Mouse (Mus musculus) neural tube, embryonic 11.5 days (tissue): ENCODE measurements around the gene Zfp964. TPM values are rescaled to one million over a fixed set of nuclear protein-coding genes. Genes with fewer than 3 reads are reported as not detected.
"Not testable (repeated sequence)": the region's sequence is repeated elsewhere in the genome, so short reads cannot be mapped to it uniquely, and the experiment has no call there.

Experiments used
- ATAC-seq: fragments of 200-750 bp; cut with Nextera tagmentation; 2 replicates; pipeline ENCODE4 v1.8.0; 2017; ENCODE audit warnings: moderate number of reproducible peaks, mild to moderate bottlenecking, moderate TSS enrichment, moderate library complexity; ENCODE audit not compliant: insufficient read depth, low FRiP score, low TSS enrichment
- DNase-seq: peaks from one replicate; pipeline ENCODE4 v3.0.0-alpha.2; 2015; ENCODE audit warnings: low spot score
- H3K27ac ChIP-seq: fragments of 300-500 bp; sonication (generic); 2 replicates; pipeline ENCODE4 v1.5.1; 2014; ENCODE audit warnings: low read depth, mild to moderate bottlenecking, low read length
- H3K27me3 ChIP-seq: fragments of 300-500 bp; sonication (generic); 2 replicates; pipeline ENCODE4 v1.6.1; 2014; ENCODE audit warnings: mild to moderate bottlenecking, low read length, mixed read lengths; ENCODE audit not compliant: control insufficient read depth, insufficient read depth
- H3K36me3 ChIP-seq: fragments of 300-500 bp; sonication (generic); 2 replicates; pipeline ENCODE4 v1.6.1; 2014; ENCODE audit warnings: mild to moderate bottlenecking, low read length, moderate library complexity, mixed read lengths; ENCODE audit not compliant: control insufficient read depth, insufficient read depth
- H3K4me1 ChIP-seq: fragments of 300-500 bp; sonication (generic); 2 replicates; pipeline ENCODE4 v1.6.1; 2014; ENCODE audit warnings: low read length, mixed read lengths; ENCODE audit not compliant: control insufficient read depth, insufficient read depth
- H3K4me2 ChIP-seq: fragments of 300-500 bp; sonication (generic); 2 replicates; pipeline ENCODE4 v1.6.1; 2014; ENCODE audit warnings: low read depth, mild to moderate bottlenecking, moderate library complexity
- H3K4me3 ChIP-seq: fragments of 300-500 bp; sonication (generic); 2 replicates; pipeline ENCODE4 v1.5.1; 2014; ENCODE audit warnings: low read depth, low read length
- H3K9ac ChIP-seq: fragments of 300-500 bp; sonication (generic); 2 replicates; pipeline ENCODE4 v1.6.1; 2014; ENCODE audit warnings: mild to moderate bottlenecking, low read length
- H3K9me3 ChIP-seq: fragments of 300-500 bp; sonication (generic); 2 replicates; pipeline ENCODE4 v1.6.1; 2016; ENCODE audit warnings: low read length; ENCODE audit not compliant: control insufficient read depth
- WGBS: fragments of 180-500 bp; shearing (Covaris S2); extraction: QIAGEN DNeasy Blood & Tissue Kit; methylation state at CpG from one replicate; pipeline ENCODE4 v1.1.7; 2014; 5-methylcytosine and 5-hydroxymethylcytosine counted together
- polyA plus RNA-seq: library from polyadenylated mRNA; unstranded; fragments of >200 nt; fragmentation: Nextera tagmentation; extraction: Ambion mirVana; gene quantifications from 2 replicates; pipeline ENCODE4 v1.2.1, GENCODE M21; 2014

Gene Zfp964
- 1.8 and 2.6 TPM in 2 replicates for polyA plus RNA-seq

DNA sequence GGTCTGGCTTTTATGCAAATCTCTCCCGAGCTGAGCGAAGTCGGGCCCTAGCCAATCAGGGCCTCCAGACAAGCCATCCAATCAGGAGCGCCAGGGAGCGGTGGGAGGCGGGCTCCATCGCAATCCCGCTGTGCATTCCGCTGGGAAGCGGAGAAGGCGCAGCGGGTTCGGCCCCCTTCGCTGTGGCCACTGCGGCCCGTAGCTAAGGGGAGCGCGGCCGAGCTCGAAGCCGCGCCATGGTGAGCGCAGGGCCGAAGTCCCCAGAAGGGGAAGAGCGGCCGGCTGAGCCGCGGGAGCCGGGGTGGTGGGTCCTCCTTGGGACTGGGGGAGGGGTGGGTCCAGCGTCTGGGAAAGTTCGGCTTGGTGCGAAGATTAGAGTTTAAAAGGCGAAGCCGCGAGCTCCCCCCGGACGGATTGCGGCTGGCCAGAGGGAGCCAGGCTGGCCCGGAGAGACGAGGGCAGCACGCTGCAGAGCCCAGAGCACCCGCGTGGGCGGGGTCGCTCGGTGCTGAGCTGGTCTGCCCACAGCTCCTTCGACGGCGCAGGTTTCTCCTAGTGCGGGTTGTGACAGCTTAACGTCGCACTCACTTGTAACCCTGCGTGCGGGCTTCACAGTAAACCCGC lies at the start of gene Zfp964:
Zfp964 (plus strand) TSS at position 122 of the 624 bp plus-strand sequence.
- DNase-seq (peak; percentile 95), ATAC-seq (peak; percentile 99)
- under 1% methylated on average over 48 of the region's 55 CpGs for WGBS

DNA sequence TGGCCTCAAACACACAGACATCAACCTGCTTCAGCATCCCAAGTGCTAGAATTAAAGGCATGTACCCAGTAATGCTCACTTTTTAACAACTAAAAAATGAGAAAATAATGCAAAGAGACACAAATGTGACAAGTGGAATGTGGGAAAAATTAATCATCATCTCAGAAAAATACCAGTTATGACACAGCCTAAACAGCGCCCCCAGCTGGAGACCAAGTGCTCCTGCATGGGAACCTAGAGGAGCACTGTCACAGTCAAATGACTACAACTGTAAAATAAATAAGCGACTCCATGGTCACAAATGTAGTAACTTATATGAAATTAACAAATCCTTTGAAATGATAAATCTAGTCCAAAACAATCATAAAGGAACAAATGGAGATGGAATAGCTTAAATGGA lies 39.6 kb upstream of the Zfp964 start:
- Histone ChIP-seq H3K9ac (no peak overlapping the region), H3K36me3 (peaks cover 9% of the 10 kb centered on the region), H3K4me3 (no peak overlapping the region), H3K27me3 (no peaks in the 10 kb centered on the region), H3K4me2 (no peak overlapping the region), H3K27ac (no peak overlapping the region), H3K9me3 (no peaks in the 10 kb centered on the region), H3K4me1 (no peaks in the 10 kb centered on the region)
- ATAC-seq (no peak), DNase-seq (no peak)
- 55% methylated on average over 2 of the region's 2 CpGs for WGBS

More for the DNA sequence above, at the start of gene Zfp964:
- peak within 1 kb of the TSS; percentile 58 for H3K4me3 ChIP-seq
- no peaks in the 10 kb centered on the region; the same call in 1 of the 2 replicates for H3K4me1 ChIP-seq
- H3K9me3 ChIP-seq = no peaks in the 10 kb centered on the region
- no peaks in the 10 kb centered on the region for H3K27me3 ChIP-seq
- no peaks in the 10 kb centered on the region for H3K36me3 ChIP-seq
- H3K27ac ChIP-seq = peak within 1 kb of the TSS; percentile 85
- peak within 1 kb of the TSS; percentile 80 for H3K9ac ChIP-seq
- peak within 1 kb of the TSS; percentile 86 for H3K4me2 ChIP-seq

DNA sequence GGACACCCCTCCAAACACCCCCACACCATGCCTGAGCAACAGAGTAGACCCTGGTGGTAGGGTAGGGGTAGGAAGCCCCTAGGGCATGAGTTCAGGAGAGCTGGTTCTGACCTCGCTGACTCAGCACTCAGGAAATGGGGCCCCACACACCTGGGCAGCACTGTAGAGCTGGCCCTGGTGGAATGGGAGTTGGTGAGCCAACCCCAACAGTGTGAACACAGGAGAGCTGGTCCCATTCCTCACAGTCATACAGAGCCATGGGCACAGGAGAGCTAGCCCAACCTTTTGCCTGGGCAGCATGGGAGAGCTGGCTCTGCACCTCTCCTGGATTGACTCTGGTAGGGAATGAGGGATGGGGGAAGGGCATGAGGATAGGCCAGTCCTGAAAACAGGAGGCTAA lies 36.2 kb upstream of the Zfp964 start:
- H3K4me3 ChIP-seq = no peak overlapping the region
- no peaks in the 10 kb centered on the region for H3K27me3 ChIP-seq
- WGBS = 75% methylated on average over 1 of the region's 1 CpGs
- no peak overlapping the region for H3K27ac ChIP-seq
- H3K4me1 ChIP-seq = no peaks in the 10 kb centered on the region
- H3K9me3 ChIP-seq = no peaks in the 10 kb centered on the region
- DNase-seq (no peak), ATAC-seq (no peak)
- H3K36me3 ChIP-seq = peaks cover 9% of the 10 kb centered on the region
- H3K4me2 ChIP-seq = no peak overlapping the region
- no peak overlapping the region for H3K9ac ChIP-seq

DNA sequence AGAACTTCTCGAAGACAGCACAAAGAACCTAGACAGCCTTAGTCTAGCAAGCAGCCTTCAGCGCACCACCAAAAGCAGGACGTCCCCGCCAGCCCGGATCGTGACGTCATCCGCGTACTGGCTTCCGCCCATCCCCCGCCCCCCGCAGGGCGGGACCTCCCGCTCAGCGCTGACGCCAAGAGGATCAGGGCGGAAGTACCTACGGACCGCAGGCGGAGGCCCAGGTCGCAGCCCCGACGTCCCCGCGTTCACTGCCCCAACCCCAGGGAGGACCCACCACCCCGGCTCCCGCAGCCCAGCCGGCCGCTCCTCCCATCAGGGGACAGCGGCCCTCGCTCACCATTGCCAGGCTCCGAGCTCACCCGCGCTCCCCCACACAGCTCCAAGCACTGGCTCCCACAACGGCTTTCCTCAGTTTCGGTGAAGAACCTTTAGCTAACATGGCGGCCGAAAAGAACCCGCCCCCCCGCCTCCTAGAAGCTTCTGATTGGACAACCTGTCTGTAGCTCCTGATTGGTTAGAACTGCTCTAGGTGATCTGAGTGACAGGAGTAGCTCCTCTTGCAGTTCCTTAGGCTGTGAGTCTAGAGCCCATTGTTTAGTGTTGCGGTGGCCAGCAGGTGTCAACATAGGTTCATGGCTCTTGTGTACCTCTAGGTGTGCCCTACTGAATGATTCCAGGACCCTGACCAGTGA lies 29.0 kb upstream of the Zfp964 start, which contains the start of gene Zfp868:
Zfp868 (minus strand) TSS at position 454 of the 695 bp plus-strand sequence.
- H3K36me3 ChIP-seq = no peaks in the 10 kb centered on the region
- H3K9me3 ChIP-seq = no peaks in the 10 kb centered on the region
- peak within 1 kb of the TSS; percentile 80 for H3K4me3 ChIP-seq
- H3K9ac ChIP-seq = peak within 1 kb of the TSS; percentile 96
- DNase-seq = peak; percentile 99
- WGBS = under 1% methylated on average over 33 of the region's 41 CpGs
- ATAC-seq = peak; percentile 100
- H3K4me1 ChIP-seq = 0 out of 2 replicates have a peak, but pooled peaks cover 5% of the 10 kb centered on the region
- peak within 1 kb of the TSS; percentile 95 for H3K27ac ChIP-seq
- H3K4me2 ChIP-seq = peak within 1 kb of the TSS; percentile 52
- no peaks in the 10 kb centered on the region for H3K27me3 ChIP-seq

DNA sequence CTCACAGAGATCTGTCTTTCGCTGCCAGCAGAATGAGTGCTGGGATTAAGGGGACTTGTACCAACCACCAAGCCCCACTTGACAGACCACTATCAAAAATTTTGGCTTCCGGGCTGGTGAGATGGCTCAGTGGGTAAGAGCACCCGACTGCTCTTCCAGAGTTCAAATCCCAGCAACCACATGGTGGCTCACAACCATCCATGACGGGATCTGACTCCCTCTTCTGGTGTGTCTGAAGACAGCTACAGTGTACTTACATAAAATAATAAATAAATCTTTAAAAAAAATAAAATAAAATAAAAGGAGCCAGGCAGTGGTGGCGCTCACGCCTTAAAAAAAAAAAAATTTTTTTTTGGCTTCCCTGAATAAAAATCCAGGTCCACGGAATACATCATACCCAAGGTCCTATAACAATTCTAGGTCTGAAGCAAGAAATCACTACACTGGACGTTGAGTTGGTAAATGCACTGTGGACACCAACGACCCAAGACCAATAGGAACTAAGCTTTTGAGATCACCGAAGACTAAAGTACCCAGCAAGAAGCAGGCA lies 396 bp upstream of the Zfp964 start:
- H3K4me3 ChIP-seq = peak overlapping the region; percentile 58; the same call in 1 of the 2 replicates
- no peaks in the 10 kb centered on the region for H3K27me3 ChIP-seq
- no peak for DNase-seq
- H3K4me2 ChIP-seq = peak overlapping the region; percentile 86
- no peaks in the 10 kb centered on the region for H3K9me3 ChIP-seq
- H3K27ac ChIP-seq = no peak overlapping the region
- no peak overlapping the region for H3K9ac ChIP-seq
- H3K36me3 ChIP-seq = no peaks in the 10 kb centered on the region
- 46% methylated on average over 10 of the region's 10 CpGs for WGBS
- 0 out of 2 replicates have a peak, but pooled peaks have one; percentile 3 for ATAC-seq
- H3K4me1 ChIP-seq = no peaks in the 10 kb centered on the region; the same call in 1 of the 2 replicates

DNA sequence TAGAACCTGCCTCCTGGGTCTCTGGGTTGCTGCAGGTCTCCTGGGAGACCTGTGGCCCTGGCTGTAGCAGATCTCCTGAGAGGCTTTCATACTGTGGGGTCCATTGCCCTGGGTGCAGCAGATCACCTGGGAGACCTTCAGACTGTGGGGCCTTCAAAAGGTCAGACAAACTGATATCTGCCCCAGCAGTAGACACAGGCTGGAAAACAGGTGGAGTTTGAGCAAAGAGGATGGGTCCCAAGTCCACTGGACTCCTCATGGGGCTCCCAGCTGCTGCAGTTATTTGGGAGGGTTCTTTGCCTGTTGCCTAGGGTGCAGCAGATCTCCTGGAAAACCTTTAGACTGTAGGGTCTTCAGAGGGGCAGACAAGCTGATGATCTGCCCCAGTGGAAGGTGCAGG lies 7.0 kb downstream of the Zfp964 start:
- Histone ChIP-seq H3K4me2 (no peak overlapping the region), H3K36me3 (0 out of 2 replicates have a peak, but pooled peaks cover 2% of the 10 kb centered on the region), H3K27me3 (no peaks in the 10 kb centered on the region), H3K4me3 (no peak overlapping the region), H3K4me1 (no peaks in the 10 kb centered on the region), H3K9me3 (no peaks in the 10 kb centered on the region), H3K27ac (no peak overlapping the region), H3K9ac (no peak overlapping the region)
- no peak for DNase-seq
- no peak for ATAC-seq

DNA sequence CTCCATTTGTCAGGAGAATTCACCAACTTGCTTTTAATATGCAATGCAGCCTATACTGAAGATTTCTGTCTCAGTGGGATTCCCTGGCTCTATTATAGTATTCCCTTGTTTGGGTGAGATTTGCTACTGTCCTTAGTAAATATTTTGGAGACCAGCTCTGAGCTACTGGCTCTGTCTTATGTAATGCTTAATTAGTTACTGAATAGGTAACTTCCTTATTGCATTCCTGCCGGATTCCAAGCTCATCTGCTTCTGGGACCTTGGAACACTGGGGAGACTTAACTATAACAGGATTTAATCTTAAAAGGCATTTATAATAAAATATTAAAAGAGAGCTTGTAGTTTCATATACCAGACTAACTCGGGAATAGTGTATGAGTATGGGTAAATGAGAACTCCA lies 10.8 kb downstream of the Zfp964 start:
- H3K9me3 ChIP-seq, H3K27me3 ChIP-seq, H3K4me1 ChIP-seq, H3K4me2 ChIP-seq, DNase-seq, H3K27ac ChIP-seq, ATAC-seq, H3K9ac ChIP-seq, H3K36me3 ChIP-seq, H3K4me3 ChIP-seq: not testable (repeated sequence)
- 89% methylated on average over 2 of the region's 2 CpGs for WGBS

DNA sequence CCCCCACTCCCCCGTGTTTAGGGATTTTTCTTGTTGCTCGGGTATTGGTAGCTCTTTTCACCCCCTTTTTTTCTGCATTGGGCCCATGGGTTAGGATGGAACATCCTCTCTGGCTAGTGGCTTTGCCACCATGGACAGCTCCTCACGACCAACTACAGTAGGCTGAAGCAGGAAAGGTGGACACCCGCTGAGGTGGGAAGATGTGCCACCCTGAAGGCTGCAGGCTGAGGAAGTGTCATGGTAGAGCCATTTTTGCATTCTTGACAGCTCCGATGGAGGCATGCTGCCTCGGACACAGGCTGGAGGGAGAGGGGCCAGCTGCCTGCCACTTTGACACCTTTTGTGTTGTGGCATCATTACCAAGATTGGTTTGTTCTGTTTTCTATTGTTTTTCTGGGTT lies 47.5 kb downstream of the Zfp964 start:
- H3K4me3 ChIP-seq = no peak overlapping the region

More for the DNA sequence above, 47.5 kb downstream of the Zfp964 start:
- H3K36me3 ChIP-seq = peaks cover 25% of the 10 kb centered on the region
- no peak overlapping the region for H3K9ac ChIP-seq
- no peak overlapping the region for H3K27ac ChIP-seq
- WGBS = 75% methylated on average over 6 of the region's 6 CpGs
- H3K9me3 ChIP-seq = no peaks in the 10 kb centered on the region
- H3K4me2 ChIP-seq = no peak overlapping the region
- ATAC-seq (no peak), DNase-seq (no peak)
- H3K4me1 ChIP-seq = no peaks in the 10 kb centered on the region
- no peaks in the 10 kb centered on the region for H3K27me3 ChIP-seq
